Mouse (Mus musculus): ENCODE results near the gene Bhmt2.

The Bhmt2 gene

DNA sequence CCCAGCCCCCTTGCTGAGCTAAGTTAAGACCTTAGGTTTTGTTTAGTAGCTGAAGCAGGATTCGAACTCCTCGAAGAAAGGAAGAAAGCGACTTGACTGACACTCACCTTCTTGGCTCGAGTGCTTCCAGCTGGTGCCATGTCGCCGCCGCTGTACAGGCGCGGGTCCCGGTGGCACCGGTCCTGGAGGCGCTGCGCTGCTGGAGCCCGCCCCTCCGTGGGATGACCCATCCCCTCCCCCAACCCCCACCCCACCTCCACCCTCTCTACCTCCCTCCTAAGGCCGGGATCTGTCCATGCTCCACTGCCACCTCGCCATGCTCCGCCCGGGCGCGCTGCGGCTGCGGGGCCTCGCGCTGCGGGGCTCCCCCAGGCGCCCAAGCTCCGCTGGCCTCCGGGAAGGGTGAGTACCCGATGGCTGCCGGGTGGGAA lies at the start of gene Bhmt2, which contains the start of gene Dmgdh:
Gene Bhmt2, minus strand, starts transcription at position 172 of the 431 bp plus-strand sequence.
Gene Dmgdh, plus strand, starts transcription at position 303 of the 431 bp plus-strand sequence.
- no peak for DNase-seq (ENCODE audit: low spot score in 2 of 2)

- DNase-seq (ENCODE audit: low spot score in 2 of 2): no peak
Measured at GRCm38 (mm10) chr13:93723455-93723854, 49.4 kb upstream of the Bhmt2 start.

DNA sequence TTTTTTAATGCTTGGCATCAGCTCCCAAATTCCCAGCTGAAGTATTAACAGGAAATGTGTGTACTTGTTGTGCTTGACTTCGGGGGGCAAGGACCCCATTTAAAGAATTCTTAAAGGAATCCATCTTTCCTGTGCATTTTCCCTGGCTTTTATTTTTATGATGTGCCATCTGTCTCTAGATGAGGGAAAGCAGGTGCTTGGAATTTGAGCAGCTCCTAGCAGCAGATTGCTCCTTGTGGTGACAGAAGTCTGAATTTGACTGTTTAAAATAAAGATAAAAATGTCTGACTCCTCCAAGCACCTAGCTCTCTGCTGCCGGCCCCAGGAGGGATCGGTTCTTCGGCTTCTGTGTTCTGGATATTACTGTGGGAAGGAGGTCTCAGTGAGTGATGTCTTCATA lies 47.8 kb upstream of the Bhmt2 start:
- DNase-seq (ENCODE audit: low spot score in 2 of 2): no peak

- peak; percentile 39 to 81 for DNase-seq (ENCODE audit: low spot score in 2 of 2)
Measured at GRCm38 (mm10) chr13:93718948-93719347, 44.8 kb upstream of the Bhmt2 start.

- peak in 1 of 2 experiments; percentile 14 for DNase-seq (ENCODE audit: low spot score in 2 of 2)
Measured at GRCm38 (mm10) chr13:93717113-93717512, 43.0 kb upstream of the Bhmt2 start.

DNA sequence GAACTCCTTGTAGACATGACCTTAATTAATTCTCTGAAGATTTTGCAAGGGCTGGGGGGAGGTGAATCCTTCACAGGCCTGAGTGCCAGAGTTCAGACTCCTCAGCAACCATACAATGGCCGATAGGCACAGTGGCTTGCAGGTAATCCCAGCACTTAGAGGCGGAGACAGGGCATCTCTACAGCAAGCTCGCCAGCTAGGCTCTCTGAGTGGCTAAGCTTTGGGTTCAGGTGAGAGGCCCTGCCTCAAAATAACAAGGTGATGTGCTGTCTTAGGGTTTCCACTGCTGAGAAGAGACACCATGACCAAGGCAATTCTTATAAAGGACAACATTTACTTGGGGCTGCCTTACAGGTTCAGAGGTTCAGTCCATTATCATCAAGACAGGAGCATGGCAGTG lies 39.7 kb upstream of the Bhmt2 start:
- peak in 1 of 2 experiments; percentile 50 for DNase-seq (ENCODE audit: low spot score in 2 of 2)

DNA sequence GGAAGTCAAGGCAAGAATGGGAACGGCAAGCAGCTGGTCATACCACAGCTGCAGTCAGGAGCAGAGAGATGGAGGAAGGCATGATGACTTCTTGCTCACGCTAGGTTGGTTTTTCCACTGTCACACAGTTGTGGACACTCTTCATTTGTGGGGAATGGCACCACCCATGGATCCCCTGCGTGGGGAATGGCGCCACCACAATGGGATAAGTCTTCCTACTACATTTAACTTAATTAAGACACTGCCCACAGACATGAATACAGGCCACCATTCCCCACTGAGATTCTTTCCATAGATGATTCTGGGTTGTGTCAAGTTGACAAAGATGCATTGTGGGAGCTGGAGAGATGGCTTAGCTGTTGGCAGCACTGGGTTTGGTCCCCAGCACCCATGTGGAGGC lies 38.3 kb upstream of the Bhmt2 start:
- DNase-seq (ENCODE audit: low spot score in 2 of 2): peak in 1 of 2 experiments; percentile 28

GRCm38 (mm10) chr13:93711226-93711625 lies 37.1 kb upstream of the Bhmt2 start:
- peak in 1 of 2 experiments; percentile 32 for DNase-seq (ENCODE audit: low spot score in 2 of 2)

DNA sequence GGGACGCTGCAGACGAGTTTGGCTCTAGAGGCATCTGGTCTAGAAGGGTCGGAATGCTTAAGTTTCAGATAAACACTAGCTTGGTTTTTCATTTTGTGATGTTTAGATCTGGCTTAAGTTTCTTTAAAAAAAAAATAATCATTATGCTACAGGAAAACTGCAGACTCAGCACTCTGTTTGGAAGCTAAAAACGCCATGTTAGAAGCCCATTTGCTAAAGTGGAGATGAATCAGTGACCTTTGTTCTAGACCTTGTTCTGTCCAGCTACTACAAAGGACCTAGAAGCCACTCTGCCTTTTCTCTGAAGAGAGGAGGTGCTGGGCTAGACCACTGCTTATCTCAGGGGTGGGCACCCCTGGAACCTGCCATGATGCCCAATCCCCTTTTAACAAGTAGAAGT lies 36.2 kb upstream of the Bhmt2 start:
- no peak for DNase-seq (ENCODE audit: low spot score in 2 of 2)

GRCm38 (mm10) chr13:93707271-93707670 lies 33.2 kb upstream of the Bhmt2 start:
- DNase-seq (ENCODE audit: low spot score in 2 of 2): no peak

- DNase-seq (ENCODE audit: low spot score in 2 of 2): no peak
Measured at GRCm38 (mm10) chr13:93705697-93706096, 31.6 kb upstream of the Bhmt2 start.

DNA sequence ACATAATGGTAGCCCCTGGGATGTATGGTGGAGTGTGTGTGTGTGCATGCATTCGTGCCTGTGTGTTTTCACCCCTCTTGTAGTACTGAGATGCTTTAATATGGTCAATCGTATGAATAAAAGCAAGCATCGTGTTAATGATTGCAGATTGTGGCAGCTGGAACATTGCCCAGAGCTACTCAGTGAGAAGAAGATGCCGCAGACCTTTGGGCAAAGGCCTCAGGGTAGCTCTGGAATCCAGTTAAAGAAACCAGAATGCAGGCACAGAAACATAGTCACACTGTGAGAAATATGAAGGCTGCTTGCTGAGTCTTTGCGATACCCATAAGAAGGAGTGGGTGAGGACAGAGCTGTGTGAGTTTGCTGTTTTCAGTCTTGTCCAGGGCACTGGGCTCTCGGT lies 24.8 kb upstream of the Bhmt2 start:
- no peak for DNase-seq (ENCODE audit: low spot score in 2 of 2)

DNA sequence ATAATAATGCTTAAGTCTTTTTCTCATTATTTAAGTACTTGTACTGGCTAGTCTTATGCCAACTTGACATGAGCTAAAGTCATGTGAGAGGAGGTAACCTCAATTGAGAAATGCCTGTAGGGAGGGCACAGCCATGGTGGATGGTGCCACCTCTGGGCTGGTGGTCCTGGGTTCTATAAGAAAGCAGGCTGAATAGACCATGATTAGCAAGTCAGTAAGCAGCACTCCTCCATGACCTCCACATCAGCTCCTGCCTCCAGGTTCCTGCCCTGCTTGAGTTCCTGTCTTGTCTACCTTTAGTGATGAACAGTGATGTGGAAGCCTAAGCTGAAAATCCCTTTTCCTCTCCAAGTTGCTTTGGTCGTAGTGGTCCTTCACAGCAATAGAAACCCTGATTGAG lies 16.7 kb upstream of the Bhmt2 start:
- peak in 1 of 2 experiments; percentile 51 for DNase-seq (ENCODE audit: low spot score in 2 of 2)

GRCm38 (mm10) chr13:93689566-93689965 lies 15.5 kb upstream of the Bhmt2 start:
- DNase-seq (ENCODE audit: low spot score in 2 of 2): peak in 1 of 2 experiments; percentile 20

DNA sequence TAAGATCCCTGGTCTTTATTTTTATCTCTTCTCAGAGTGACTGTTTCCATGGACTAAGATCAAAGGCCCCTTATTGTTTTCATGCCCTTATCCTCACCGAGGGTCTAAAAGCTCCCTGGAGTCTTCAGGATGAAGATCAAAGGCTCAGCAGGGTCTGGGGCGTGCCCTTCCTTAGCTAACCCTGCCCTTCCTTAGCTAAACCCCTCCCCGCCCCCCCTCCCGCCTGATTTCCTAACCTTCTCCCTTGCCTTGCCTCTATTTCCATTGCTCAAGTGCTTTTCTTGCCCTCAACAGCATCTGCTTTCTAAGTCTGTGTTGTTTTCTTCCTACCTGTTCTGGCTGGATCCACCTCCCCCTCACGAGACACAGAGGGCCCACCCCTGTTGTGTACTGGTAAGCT lies 13.2 kb upstream of the Bhmt2 start:
- DNase-seq (ENCODE audit: low spot score in 2 of 2): no peak

GRCm38 (mm10) chr13:93685226-93685625 lies 11.1 kb upstream of the Bhmt2 start:
- no peak for DNase-seq (ENCODE audit: low spot score in 2 of 2)

GRCm38 (mm10) chr13:93683336-93683735 lies 9.2 kb upstream of the Bhmt2 start:
- no peak for DNase-seq (ENCODE audit: low spot score in 2 of 2)

DNA sequence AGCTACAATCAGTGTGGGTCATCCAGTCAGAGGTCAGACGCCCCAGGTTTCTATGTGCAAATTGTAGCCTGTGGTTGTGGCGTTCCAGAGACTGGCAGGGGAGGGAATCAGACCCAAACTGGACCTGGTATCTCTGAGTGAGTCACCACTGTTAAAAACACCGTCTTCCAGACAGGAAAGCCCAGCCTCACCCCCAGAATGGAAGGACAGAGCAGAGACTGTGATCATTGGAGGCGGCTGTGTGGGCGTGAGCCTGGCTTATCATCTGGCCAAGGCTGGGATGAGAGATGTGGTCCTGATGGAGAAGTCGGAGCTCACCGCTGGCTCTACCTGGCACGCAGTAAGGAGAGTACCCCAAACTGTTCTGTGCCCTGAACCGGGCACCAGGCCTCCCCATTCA lies 2.8 kb upstream of the Bhmt2 start:
- DNase-seq (ENCODE audit: low spot score in 2 of 2): no peak

DNA sequence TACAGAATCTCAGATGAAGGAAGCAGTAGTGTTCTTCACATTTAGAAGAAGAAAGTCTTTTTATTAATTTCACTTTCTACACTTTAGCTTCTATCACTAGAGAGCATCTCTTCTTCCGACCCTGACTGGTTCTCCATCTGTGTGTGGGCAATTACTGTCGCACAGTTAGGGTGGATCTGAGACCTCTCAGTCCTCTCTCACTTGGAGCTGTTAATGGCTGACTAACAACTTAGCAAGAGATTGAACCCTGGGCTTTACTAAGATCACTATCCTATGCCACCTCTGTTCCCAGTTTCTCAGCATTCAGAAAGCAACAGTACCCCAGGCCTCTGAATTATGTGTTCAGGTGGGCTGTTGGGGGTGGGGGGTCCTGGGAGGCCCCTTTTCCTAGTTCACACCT lies 806 bp downstream of the Bhmt2 start:
- DNase-seq (ENCODE audit: low spot score in 2 of 2): no peak

DNA sequence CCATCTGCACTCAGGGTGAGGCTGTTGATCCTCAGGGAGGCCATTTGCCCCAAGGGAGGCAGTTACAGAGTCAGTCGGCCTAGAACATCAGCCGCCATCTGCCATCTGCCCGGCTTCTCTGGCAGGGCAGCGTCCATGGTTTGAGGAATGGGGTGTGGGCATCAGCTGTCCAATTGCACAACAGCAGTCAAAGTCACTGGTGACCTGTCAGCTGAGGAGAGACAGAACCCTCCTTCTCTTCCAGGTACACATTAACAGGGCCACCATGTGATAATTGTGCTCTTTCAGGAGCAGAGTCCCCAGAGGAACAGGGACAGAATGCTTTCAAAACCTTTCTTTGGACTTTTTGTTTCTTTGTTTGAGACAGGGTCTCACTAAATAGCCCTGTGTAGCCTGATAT lies 1.7 kb downstream of the Bhmt2 start:
- DNase-seq (ENCODE audit: low spot score in 2 of 2): no peak

- no peak for DNase-seq (ENCODE audit: low spot score in 2 of 2)
Measured at GRCm38 (mm10) chr13:93667586-93667985, 6.5 kb downstream of the Bhmt2 start.

- DNase-seq (ENCODE audit: low spot score in 2 of 2): no peak
Measured at GRCm38 (mm10) chr13:93657941-93658340, 16.2 kb downstream of the Bhmt2 start.

DNA sequence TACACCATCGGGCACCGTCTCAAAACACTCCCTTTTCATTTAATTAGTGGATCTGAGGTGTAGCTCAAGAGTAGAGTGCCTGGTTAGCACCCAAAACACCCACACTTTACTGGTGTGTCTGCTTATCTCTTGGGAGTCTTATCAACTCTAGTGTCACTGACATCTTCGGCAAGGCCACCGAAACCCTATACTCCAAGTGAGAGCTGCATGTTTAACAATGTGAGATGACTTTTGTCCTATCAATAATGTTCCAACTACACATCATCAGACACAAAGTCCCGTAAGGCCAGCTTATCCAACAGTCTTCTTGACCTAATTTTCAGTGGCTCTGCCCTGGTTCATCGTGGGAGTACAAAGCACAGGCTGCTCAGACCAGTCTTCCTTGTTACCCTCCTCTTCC lies 20.7 kb downstream of the Bhmt2 start:
- DNase-seq (ENCODE audit: low spot score in 2 of 2): no peak

DNA sequence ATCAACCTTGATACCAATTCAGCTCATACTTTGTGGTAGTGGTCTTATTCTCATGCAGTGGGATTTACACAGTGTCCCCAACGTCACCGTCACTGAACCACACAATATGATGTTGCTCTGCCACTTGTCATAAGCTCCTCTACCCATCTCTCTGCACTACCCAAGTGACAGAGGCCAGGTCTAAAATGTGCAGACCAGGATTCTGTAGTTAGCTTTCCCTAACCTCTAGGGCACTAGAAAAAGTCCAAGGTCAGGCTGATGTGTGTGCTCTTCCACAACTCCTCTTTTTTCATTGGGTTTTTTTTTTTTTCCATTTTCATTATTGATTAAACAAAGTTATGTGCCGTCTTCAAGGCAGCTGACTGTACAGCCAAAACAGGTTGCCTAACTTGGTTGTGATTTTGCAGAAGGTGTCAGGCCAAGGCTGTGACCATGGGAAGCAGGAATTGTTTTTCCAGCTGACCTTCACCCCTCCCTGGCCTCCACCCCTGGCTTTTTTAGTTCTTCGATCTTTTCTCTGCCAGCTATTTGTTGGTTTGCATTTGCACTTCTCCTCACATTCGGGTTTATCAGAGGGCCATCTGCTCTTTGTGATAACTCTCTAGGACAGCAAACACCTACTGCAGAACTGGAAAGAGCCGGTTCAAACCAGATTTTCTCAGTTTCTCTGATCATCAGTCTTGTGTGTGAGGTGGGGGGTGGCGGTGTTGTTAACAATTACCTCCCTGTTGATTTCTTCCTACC lies 25.5 kb downstream of the Bhmt2 start:
- no peak for DNase-seq (ENCODE audit: low spot score in 2 of 2)
